Mouse (Mus musculus) adrenal gland, adult 2 months (tissue): ENCODE measurements around the gene Spata33. TPM values are rescaled to one million over a fixed set of nuclear protein-coding genes. Genes with fewer than 3 reads are reported as not detected.
A peak's percentile ranks its signal among the peaks of the same experiment; 100 is the strongest.

Experiments
- DNase-seq: peaks from one replicate; pipeline ENCODE4 v3.0.0; 2021
- polyA plus RNA-seq: library from polyadenylated mRNA; depleted of rRNA; stranded (reverse); fragments of >200 nt; gene quantifications from 2 replicates; pipeline ENCODE4 v1.2.3, GENCODE M21; 2012
- total RNA-seq, 2 experiments: library from RNA; stranded (reverse); gene quantifications; 2 replicates each; pipeline ENCODE4 v1.2.3; 2021

The Spata33 gene
- total and polyA plus RNA-seq, 3 experiments = 0.70 to 6.9 (median 1.0) TPM

DNA sequence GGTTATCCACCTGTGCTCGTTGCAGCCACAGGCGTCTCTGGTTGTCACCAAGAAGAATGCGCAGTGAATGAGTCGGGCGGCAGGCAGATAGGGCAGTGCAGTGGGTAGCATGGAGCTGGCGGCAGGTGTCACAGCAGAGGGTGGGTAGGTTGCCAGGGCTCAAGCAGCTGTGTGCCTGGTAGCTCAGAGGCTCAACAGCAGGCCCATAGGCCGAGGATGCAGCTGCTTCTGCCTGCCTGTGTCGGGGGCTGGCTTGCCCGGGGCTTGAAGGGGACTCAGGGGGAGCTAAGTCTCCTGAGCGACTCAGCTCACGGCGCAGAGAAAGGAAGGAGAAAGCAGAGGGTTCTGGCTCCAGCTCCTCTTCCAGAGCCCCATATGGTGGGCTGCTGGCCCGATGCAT, 20.7 kb downstream of the Spata33 start:
- no peak for DNase-seq

GRCm38 (mm10) chr8:123233760-123234159, 21.1 kb downstream of the Spata33 start:
- no peak for DNase-seq

- no peak for DNase-seq
Observed at GRCm38 (mm10) chr8:123234918-123235519, 22.4 kb downstream of the Spata33 start.

- peak; percentile 93 for DNase-seq
Observed at GRCm38 (mm10) chr8:123235520-123236497, 23.2 kb downstream of the Spata33 start, which contains the start of gene Spata2l. TSS of gene Spata2l (minus strand) at chr8:123236233.

DNA sequence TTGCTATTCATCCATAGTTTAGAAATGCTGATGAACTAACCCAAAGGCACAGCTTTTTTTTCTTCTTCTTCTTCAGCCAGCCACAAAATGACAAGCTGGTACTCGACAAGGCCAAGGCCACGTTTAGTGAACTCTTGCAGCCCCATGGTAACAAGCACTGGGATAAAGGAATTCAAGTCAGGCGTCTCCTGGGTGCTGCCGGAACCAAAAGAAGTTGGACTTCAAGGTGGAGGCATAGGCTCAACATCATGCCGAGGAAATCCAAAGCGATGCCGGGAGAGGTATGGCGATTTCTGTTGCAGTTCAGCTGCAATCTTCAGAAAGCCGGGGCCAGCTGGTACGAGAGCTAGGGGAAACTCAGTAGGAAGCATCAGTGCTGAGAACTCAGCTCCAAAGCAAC, 26.8 kb downstream of the Spata33 start:
- peak; percentile 65 for DNase-seq

DNA sequence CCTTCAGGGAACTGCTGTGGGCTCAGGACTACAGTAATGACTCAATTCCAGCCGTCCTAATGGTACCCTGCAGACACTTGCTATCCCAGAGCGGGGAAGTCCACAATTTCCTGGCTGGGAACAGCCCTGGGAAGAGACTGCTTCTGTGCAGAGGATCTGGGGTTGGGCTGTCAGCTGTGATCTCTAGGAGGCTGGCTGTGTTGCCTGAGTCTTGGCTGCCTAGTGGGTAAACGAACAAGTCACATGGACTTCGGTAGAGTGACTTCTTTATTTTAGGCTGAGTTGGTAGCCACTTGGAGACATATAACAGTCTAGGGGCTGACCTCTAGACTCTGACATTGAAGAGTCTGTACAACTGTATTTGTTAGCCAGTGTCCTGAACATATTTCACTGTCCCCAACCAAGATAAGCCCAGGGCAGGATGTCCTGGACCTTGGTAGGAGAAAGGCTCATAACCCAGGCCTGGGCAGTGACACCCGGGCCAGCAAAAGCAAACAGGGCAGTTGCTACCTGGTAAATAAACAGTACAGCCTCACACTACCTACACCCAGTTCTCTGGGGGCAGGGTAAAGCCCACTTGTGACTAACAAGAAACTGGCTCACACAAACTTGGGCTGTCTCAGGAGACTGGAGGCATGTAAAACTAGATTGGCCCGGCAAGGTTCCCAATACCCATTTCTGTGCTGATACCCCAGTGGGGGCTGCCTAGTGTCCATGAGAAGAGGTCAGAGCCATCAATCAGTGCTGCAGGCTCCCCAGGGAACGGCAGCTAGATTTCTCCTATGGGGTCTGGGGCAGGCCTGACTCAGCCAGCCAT, 29.7 kb downstream of the Spata33 start:
- DNase-seq = no peak

GRCm38 (mm10) chr8:123243053-123243452, 30.4 kb downstream of the Spata33 start:
- no peak for DNase-seq

- no peak for DNase-seq
Observed at GRCm38 (mm10) chr8:123244382-123244781, 31.8 kb downstream of the Spata33 start.

- no peak for DNase-seq
Observed at GRCm38 (mm10) chr8:123245543-123245942, 32.9 kb downstream of the Spata33 start.

GRCm38 (mm10) chr8:123247748-123248147, 35.1 kb downstream of the Spata33 start:
- DNase-seq = no peak

DNA sequence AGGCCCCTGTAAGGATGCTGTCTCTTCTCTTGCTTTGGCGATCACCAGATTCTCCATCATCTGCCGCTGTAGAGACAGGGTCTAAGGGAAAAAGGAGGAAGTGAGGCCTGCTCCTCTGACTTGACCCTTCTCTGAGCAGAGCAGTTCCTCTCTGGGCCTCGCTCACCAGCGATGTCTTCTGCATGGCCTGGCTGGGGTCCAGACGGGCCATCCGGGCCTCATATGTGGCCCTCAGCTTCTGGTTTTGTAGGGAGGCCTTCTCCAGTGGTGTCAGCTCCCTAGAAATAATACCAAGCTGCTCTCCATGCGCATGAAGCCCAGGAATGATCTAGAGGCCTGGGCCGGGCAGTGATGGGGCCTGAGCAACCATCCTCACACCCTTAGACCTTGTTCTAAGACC, 36.0 kb downstream of the Spata33 start:
- DNase-seq = no peak

DNA sequence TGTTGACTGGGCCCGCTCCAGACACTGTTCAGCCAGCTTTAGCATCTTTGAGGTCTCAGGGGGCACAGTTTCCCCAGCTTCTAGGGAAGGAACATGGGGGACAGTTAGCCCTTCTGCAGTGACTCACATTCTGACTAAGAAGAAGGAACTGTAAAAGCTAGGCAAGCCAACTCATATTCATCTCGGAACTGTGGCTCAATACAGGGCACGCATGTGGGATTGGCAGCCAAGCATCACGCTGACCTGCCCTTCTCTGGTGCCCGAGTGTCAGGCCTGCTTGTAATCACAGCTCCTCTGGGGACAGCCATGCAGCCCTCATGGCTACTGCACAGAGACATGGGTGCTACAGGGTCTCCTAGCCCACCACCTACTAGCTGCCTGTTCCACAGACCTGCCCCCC, 38.3 kb downstream of the Spata33 start:
- DNase-seq = no peak

GRCm38 (mm10) chr8:123252925-123253324, 40.3 kb downstream of the Spata33 start:
- DNase-seq = no peak

- no peak for DNase-seq
Observed at GRCm38 (mm10) chr8:123253451-123254098, 40.9 kb downstream of the Spata33 start.

- DNase-seq = peak; percentile 93
Observed at GRCm38 (mm10) chr8:123254099-123254885, 41.7 kb downstream of the Spata33 start, which contains the start of the genes Zfp276 and Vps9d1. TSS of gene Zfp276 (plus strand) at chr8:123254195. TSS of gene Vps9d1 (minus strand) at chr8:123254348.

DNA sequence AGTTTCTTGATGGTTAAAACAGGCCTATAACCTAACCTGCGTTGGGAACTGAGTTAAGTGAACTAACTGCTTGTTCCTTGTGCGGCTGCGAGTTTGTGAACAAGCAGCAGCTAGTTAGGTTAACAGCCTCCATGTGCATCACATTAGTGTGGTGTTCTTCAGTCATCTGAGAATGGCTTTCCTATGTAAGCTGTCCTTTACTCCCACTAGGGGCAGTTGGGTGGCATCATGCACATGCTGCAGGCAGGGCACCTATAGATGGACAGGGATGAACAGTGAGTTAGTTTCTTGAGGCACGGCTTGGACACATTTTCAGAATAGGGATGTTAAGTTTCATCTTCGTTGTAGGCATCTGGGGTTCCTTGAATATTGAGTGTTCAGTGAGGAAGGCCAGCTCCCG, 42.5 kb downstream of the Spata33 start:
- no peak for DNase-seq

DNA sequence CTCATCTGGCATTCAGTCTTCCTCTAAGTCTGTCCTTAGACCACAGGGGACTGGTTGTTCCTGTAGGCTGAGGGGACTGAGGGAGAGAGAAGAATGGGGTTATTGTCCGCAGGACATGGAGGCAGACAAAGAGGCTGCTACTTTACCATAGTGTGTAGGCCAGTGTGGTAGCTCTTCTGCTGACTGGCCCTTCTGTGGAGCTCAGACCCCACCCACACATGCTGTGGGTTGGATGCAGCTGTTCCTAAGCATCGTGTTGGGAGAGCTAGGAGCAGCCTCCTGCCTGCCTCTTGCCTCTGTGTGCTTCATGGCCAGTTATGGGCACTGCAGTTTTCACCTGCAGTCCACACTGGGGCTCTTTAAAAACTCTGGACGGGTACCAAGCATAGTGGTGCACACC, 44.5 kb downstream of the Spata33 start:
- no peak for DNase-seq

GRCm38 (mm10) chr8:123257593-123257992, 45.0 kb downstream of the Spata33 start:
- DNase-seq = peak; percentile 61

DNA sequence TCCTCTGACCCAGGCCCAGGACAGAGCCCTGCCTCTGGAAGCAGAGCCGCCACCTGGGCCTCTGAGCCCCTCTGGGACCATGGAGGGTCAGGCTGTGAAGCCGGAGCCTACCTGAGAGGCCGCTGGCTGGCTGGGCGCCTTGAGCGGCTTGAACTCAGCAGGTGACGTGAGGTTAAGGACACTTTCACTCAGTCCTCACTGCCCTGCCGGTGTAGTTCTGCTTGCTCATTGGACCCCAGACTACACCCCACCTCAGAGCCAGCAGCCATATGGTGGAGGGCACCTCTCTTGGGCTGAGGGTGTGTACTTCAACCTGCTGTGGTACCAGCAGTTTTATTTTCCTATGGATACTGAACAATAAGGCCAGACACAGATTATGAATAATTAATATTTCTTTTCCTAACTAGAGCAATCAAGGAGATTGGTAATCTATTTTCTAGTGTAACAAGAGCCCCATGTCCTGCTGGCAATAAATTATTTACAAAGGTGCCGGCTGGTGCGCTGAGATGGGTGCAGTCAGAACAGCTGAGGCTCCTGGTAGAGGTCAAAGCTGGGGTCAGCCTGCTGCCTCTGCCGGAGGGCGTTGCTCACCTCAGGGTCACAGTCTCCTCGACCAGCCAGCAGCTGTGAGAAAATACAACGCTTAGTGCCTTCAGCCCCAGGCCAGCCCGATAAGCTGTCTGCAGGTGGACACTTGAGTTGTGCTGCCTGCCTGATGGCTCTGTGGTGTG, 55.5 kb downstream of the Spata33 start:
- DNase-seq = no peak

GRCm38 (mm10) chr8:123271147-123271546, 58.5 kb downstream of the Spata33 start:
- DNase-seq = no peak
